In the genomic region with DNA sequence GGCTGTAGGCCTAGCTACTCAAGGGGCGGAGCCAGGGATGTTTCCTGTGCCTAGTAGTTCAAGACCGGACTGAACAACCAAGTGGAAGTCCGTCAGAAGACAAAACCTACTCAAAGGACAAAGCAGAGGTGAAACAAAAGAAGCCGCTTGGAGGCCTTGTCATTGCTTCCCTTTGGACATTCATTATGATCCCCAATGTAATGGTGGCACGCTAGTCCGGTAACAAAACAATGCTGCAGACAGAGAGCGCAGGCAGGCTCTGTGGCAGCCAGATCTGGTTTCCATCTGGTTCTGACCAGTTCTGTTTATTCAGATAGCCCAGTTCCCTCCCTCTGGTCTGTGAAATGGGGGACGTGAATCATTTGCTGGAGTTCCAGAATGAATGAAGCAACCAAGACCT, we compare ENCODE assay signal across 26 mouse cellular contexts.
DNase-seq lines count a peak whose midpoint lies in the region; ATAC-seq and TF ChIP-seq lines count a peak whose summit lies in the region.
"Had no signal": no experiment of that assay in that cellular context is flagged by ENCODE, and none has a peak within 500 bp of the region (broad histone marks: within the 10 kb centered on the region; RNA-seq: fewer than 3 reads in every experiment).

No protein-coding gene starts in this region.

- WGBS in heart, embryonic 12.5 days = 77% methylated on average over 8 of the region's 8 CpGs
- WGBS in intestine, postnatal 0 days = 90% methylated on average over 8 of the region's 8 CpGs

- peaks cover 49% of the 10 kb centered on the region for H3K4me1 ChIP-seq in heart, embryonic 12.5 days (replicated peaks)
- H3K4me1 ChIP-seq in ES-Bruce4 (ENCODE audit: control insufficient read depth, insufficient read depth, low read length) = no peaks in the 10 kb centered on the region
- peaks cover 4 to 5% of the 10 kb centered on the region in 2 experiments; a peak in 2 of 4 replicates for H3K4me1 ChIP-seq in ES-E14 (ENCODE audit: control insufficient read depth in 2 of 2, insufficient read depth in 2 of 2, low read length in 2 of 2, poor library complexity in 1 of 2)
- H3K4me1 ChIP-seq in intestine, postnatal 0 days (replicated peaks; ENCODE audit: control insufficient read depth, insufficient read depth, low read length) = 0 out of 2 replicates have a peak, but pooled peaks cover 3% of the 10 kb centered on the region

- no peak for DNase-seq in heart, postnatal 4 days
- DNase-seq in ES-E14 (ENCODE audit: low read depth, low spot score) (peak; percentile 78), ZHBTc4 (ENCODE audit: low read depth, low spot score) (peak; percentile 95)
- DNase-seq in urinary bladder, postnatal 10 days (ENCODE audit: low spot score) = no peak
- DNase-seq: adrenal gland, adult 8-10 months; adrenal gland, postnatal 25 days; cerebellum, adult 11-12 months; cerebellum, adult 8-10 months; cerebellum, postnatal 10 days; cerebellum, postnatal 36 days; gastrocnemius, postnatal 14 days; heart, adult 18-20 months; heart, postnatal 36 days had no signal

- no peak overlapping the region for H3K9ac ChIP-seq in heart, embryonic 12.5 days
- H3K9ac ChIP-seq in ES-Bruce4 (ENCODE audit: low read depth, poor library complexity, severe bottlenecking) = peak overlapping the region; percentile 16; the same call in 1 of the 2 replicates
- peak overlapping the region; percentile 12; the same call in 1 of the 2 replicates for H3K9ac ChIP-seq in ES-E14 (ENCODE audit: insufficient read depth, low read depth, low read length, poor library complexity, severe bottlenecking)
- no peak overlapping the region for H3K9ac ChIP-seq in intestine, postnatal 0 days (ENCODE audit: low read depth, low read length)
- H3K9ac ChIP-seq: forebrain, embryonic 13.5 days; hindbrain, embryonic 14.5 days had no signal

- H3K4me2 ChIP-seq in heart, embryonic 12.5 days = no peak overlapping the region
- no peak overlapping the region for H3K4me2 ChIP-seq in intestine, postnatal 0 days (replicated peaks; ENCODE audit: low read depth)
- H3K4me2 ChIP-seq: forebrain, embryonic 13.5 days; heart, embryonic 11.5 days; hindbrain, embryonic 14.5 days had no signal

- no peaks in the 10 kb centered on the region for H3K27me3 ChIP-seq in heart, embryonic 12.5 days (replicated peaks)
- H3K27me3 ChIP-seq in ES-Bruce4 (ENCODE audit: control insufficient read depth, insufficient read depth, low read length, poor library complexity, severe bottlenecking) = no peaks in the 10 kb centered on the region
- H3K27me3 ChIP-seq in intestine, postnatal 0 days (replicated peaks; ENCODE audit: control insufficient read depth, insufficient read depth, low read length) = no peaks in the 10 kb centered on the region
- H3K27me3 ChIP-seq: forebrain, embryonic 13.5 days had no signal

- H3K9me3 ChIP-seq in heart, embryonic 12.5 days (replicated peaks) = no peaks in the 10 kb centered on the region
- H3K9me3 ChIP-seq in ES-Bruce4 (replicated peaks; ENCODE audit: control insufficient read depth, insufficient read depth, low read length, poor library complexity, severe bottlenecking) = no peaks in the 10 kb centered on the region
- no peaks in the 10 kb centered on the region for H3K9me3 ChIP-seq in ES-E14 (ENCODE audit: control insufficient read depth, insufficient read depth, low read depth, low read length)
- H3K9me3 ChIP-seq in intestine, postnatal 0 days (ENCODE audit: control insufficient read depth) = no peaks in the 10 kb centered on the region
- H3K9me3 ChIP-seq: forebrain, embryonic 10.5 days; forebrain, embryonic 13.5 days had no signal

- no peak for TF ChIP-seq POLR2A in ES-Bruce4 (IDR thresholded peaks at IDR 0.05; ENCODE audit: insufficient read depth, low read length)

- H3K27ac ChIP-seq in heart, embryonic 12.5 days (ENCODE audit: poor library complexity, severe bottlenecking) = peak overlapping the region; percentile 49
- H3K27ac ChIP-seq in ES-Bruce4 (ENCODE audit: insufficient read depth, low read length) (peak overlapping the region; percentile 17; the same call in 1 of the 2 replicates), ES-E14 (ENCODE audit: insufficient read depth, low read depth, low read length, poor library complexity, severe bottlenecking) (no peak overlapping the region)
- H3K27ac ChIP-seq in intestine, postnatal 0 days (ENCODE audit: low read depth, low read length) = no peak overlapping the region
- H3K27ac ChIP-seq: forebrain, embryonic 10.5 days; forebrain, embryonic 13.5 days; hindbrain, embryonic 14.5 days; hindbrain, postnatal 0 days had no signal

- TF ChIP-seq EP300 in ES-Bruce4 (IDR thresholded peaks at IDR 0.05; ENCODE audit: insufficient read depth, low read depth, low read length) = peak; percentile 73

- H3K4me3 ChIP-seq in heart, embryonic 12.5 days = no peak overlapping the region
- H3K4me3 ChIP-seq in ES-Bruce4 (ENCODE audit: low read depth, low read length) (peak overlapping the region; percentile 59), ES-E14 (ENCODE audit: insufficient read depth in 1 of 2, low read depth in 1 of 2, low read length in 2 of 2, poor library complexity in 1 of 2, severe bottlenecking in 1 of 2) (peak overlapping the region; percentile 3 to 6; a peak in 3 of 4 replicates)
- H3K4me3 ChIP-seq in intestine, postnatal 0 days (ENCODE audit: low read depth, low read length) = no peak overlapping the region
- H3K4me3 ChIP-seq: forebrain, embryonic 10.5 days; forebrain, embryonic 13.5 days had no signal

- TF ChIP-seq CTCF in ES-Bruce4 (IDR thresholded peaks at IDR 0.05; ENCODE audit: low read depth, low read length) = no peak
- TF ChIP-seq CTCF in intestine, postnatal 0 days (IDR thresholded peaks at IDR 0.05; ENCODE audit: low read depth) = no peak

- in situ Hi-C loops in ES-E14 (cut with MboI; ENCODE audit: low sequenced_read_pairs in 2 of 2, unreplicated experiment in 2 of 2) = no loop called here

- no peak for ATAC-seq in heart, embryonic 12.5 days (ENCODE audit: insufficient number of reproducible peaks, low FRiP score)
- no peak for ATAC-seq in intestine, postnatal 0 days
- ATAC-seq: activated CD4-positive, CD25-positive, alpha-beta regulatory T cell, adult 4 months; CD4-positive, CD25-positive, alpha-beta regulatory T cell, adult 4 months; forebrain, embryonic 13.5 days; forebrain, embryonic 16.5 days; hindbrain, postnatal 0 days; inflammation-experienced regulatory T-cells, adult 6 months; intestine, embryonic 16.5 days had no signal

- H3K36me3 ChIP-seq in heart, embryonic 12.5 days = no peaks in the 10 kb centered on the region
- H3K36me3 ChIP-seq in ES-Bruce4 (ENCODE audit: control insufficient read depth, insufficient read depth, low read length, poor library complexity, severe bottlenecking) (no peaks in the 10 kb centered on the region), ES-E14 (ENCODE audit: control insufficient read depth, insufficient read depth, low read length, poor library complexity, severe bottlenecking) (no peaks in the 10 kb centered on the region)
- no peaks in the 10 kb centered on the region for H3K36me3 ChIP-seq in intestine, postnatal 0 days (ENCODE audit: control insufficient read depth, insufficient read depth)
- H3K36me3 ChIP-seq: forebrain, embryonic 10.5 days had no signal

TF ChIP-seq in ES-E14, 5 proteins besides CTCF, POLR2A, EP300 and RAD21:
- TF ChIP-seq ZNF384 (IDR thresholded peaks at IDR 0.05; ENCODE audit: low read depth, low read length) (no peak), HCFC1 (IDR thresholded peaks at IDR 0.05; ENCODE audit: borderline replicate concordance, insufficient read depth, low read length) (no peak), CHD2 (IDR thresholded peaks at IDR 0.05; ENCODE audit: low read depth, low read length) (no peak), MAFK (IDR thresholded peaks at IDR 0.05; ENCODE audit: insufficient read depth, low read depth, low read length) (no peak), ZC3H11A (IDR thresholded peaks at IDR 0.05; ENCODE audit: borderline replicate concordance, low read depth, low read length) (no peak)
TF ChIP-seq in ES-E14: peak in this region for 0.

Comparison
In these comparisons a context has a peak if more than half of its experiments do, and no peak if none do; other contexts are left out.
1. H3K27ac ChIP-seq: peak in heart, embryonic 12.5 days (single experiment) and ES-Bruce4 (single experiment); none in ES-E14 (single experiment) and intestine, postnatal 0 days (single experiment).
2. H3K4me3 ChIP-seq: peak in ES-Bruce4 (single experiment) and ES-E14 (2 of 2); none in heart, embryonic 12.5 days (single experiment) and intestine, postnatal 0 days (single experiment).
3. H3K9ac ChIP-seq: peak in ES-Bruce4 (single experiment) and ES-E14 (single experiment); none in heart, embryonic 12.5 days (single experiment) and intestine, postnatal 0 days (single experiment).
4. DNase-seq: peak in ES-E14 (single experiment) and ZHBTc4 (single experiment); none in heart, postnatal 4 days (single experiment) and urinary bladder, postnatal 10 days (single experiment).